Mouse (Mus musculus) embryonic facial prominence, embryonic 11.5 days (tissue): ENCODE results near the gene Spag6l. TPM values are rescaled to one million over a fixed set of nuclear protein-coding genes. Genes with fewer than 3 reads are reported as not detected.

Experiments used
- ATAC-seq: fragments of 200-750 bp; cut with Nextera tagmentation; replicated peaks from 2 replicates; pipeline ENCODE4 v1.8.0; 2017; ENCODE audit warnings: low read depth; ENCODE audit not compliant: insufficient number of reproducible peaks, low FRiP score, low TSS enrichment
- DNase-seq: peaks from one replicate; pipeline ENCODE4 v3.0.0-alpha.2; 2015; ENCODE audit warnings: low spot score
- H3K27ac ChIP-seq: fragments of 300-500 bp; sonication (generic); replicated peaks from 2 replicates; pipeline ENCODE4 v1.5.1; 2014; ENCODE audit warnings: mild to moderate bottlenecking, low read depth, low read length, control low read depth
- H3K27me3 ChIP-seq: fragments of 300-500 bp; sonication (generic); 2 replicates; pipeline ENCODE4 v1.6.1; 2014; ENCODE audit warnings: mild to moderate bottlenecking, low read length, moderate library complexity, mixed read lengths; ENCODE audit not compliant: control insufficient read depth, insufficient read depth
- H3K36me3 ChIP-seq: fragments of 300-500 bp; sonication (generic); replicated peaks from 2 replicates; pipeline ENCODE4 v1.6.1; 2014; ENCODE audit warnings: low read depth, mild to moderate bottlenecking, low read length, moderate library complexity, mixed read lengths; ENCODE audit not compliant: control insufficient read depth, insufficient read depth
- H3K4me1 ChIP-seq: fragments of 300-500 bp; sonication (generic); 2 replicates; pipeline ENCODE4 v1.6.1; 2014; ENCODE audit warnings: low read length, mixed read lengths; ENCODE audit not compliant: control insufficient read depth, insufficient read depth
- H3K4me2 ChIP-seq: fragments of 300-500 bp; sonication (generic); 2 replicates; pipeline ENCODE4 v1.6.1; 2014; ENCODE audit warnings: low read depth, mild to moderate bottlenecking, control low read depth, low read length, moderate library complexity
- H3K4me3 ChIP-seq: fragments of 300-500 bp; sonication (generic); 2 replicates; pipeline ENCODE4 v1.5.1; 2014; ENCODE audit warnings: low read depth, low read length, control low read depth
- H3K9ac ChIP-seq: fragments of 300-500 bp; sonication (generic); replicated peaks from 2 replicates; pipeline ENCODE4 v1.6.1; 2014; ENCODE audit warnings: mild to moderate bottlenecking, control low read depth, low read length
- H3K9me3 ChIP-seq: fragments of 300-500 bp; sonication (generic); replicated peaks from 2 replicates; pipeline ENCODE4 v1.6.1; 2016; ENCODE audit warnings: mild to moderate bottlenecking, low read length, inconsistent platforms, mixed read lengths; ENCODE audit not compliant: control insufficient read depth
- WGBS: fragments of 180-500 bp; shearing (Covaris S2); extraction: QIAGEN DNeasy Blood & Tissue Kit; methylation state at CpG from one replicate; pipeline ENCODE4 v1.1.7; 2014; 5-methylcytosine and 5-hydroxymethylcytosine counted together
- polyA plus RNA-seq: library from polyadenylated mRNA; unstranded; fragments of >200 nt; fragmentation: Nextera tagmentation; extraction: Ambion mirVana; gene quantifications from 2 replicates; pipeline ENCODE4 v1.2.1, GENCODE M21; 2014

Spag6l gene
- polyA plus RNA-seq, 1 experiment from 2014 or later: 0.17 TPM

- Histone ChIP-seq H3K4me2 (no peak overlapping the region), H3K4me3 (no peak overlapping the region), H3K27me3 (no peaks in the 10 kb centered on the region), H3K27ac (no peak overlapping the region), H3K36me3 (no peaks in the 10 kb centered on the region), H3K9me3 (no peaks in the 10 kb centered on the region), H3K4me1 (no peaks in the 10 kb centered on the region), H3K9ac (no peak overlapping the region)
- DNase-seq (no peak), ATAC-seq (no peak)
- 93% methylated on average over 2 of the region's 2 CpGs for WGBS
These were observed 3.0 kb downstream of the Spag6l start for GRCm38 (mm10) chr16:16826223-16826622.

GRCm38 (mm10) chr16:16825476-16825875 lies 3.8 kb downstream of the Spag6l start:
- H3K9ac ChIP-seq: no peak overlapping the region
- H3K27me3 ChIP-seq: no peaks in the 10 kb centered on the region
- no peaks in the 10 kb centered on the region for H3K36me3 ChIP-seq
- no peak overlapping the region for H3K27ac ChIP-seq
- H3K4me1 ChIP-seq: no peaks in the 10 kb centered on the region
- 36% methylated on average over 5 of the region's 5 CpGs for WGBS
- no peak overlapping the region for H3K4me3 ChIP-seq
- H3K9me3 ChIP-seq: no peaks in the 10 kb centered on the region
- ATAC-seq (no peak), DNase-seq (no peak)
- H3K4me2 ChIP-seq: no peak overlapping the region

GRCm38 (mm10) chr16:16806325-16806724 lies 22.9 kb downstream of the Spag6l start:
- no peak for ATAC-seq
- no peak overlapping the region for H3K4me2 ChIP-seq
- no peak overlapping the region for H3K9ac ChIP-seq
- WGBS: 70% methylated on average over 2 of the region's 2 CpGs
- H3K4me3 ChIP-seq: no peak overlapping the region
- no peaks in the 10 kb centered on the region for H3K9me3 ChIP-seq
- DNase-seq: no peak
- H3K4me1 ChIP-seq: no peaks in the 10 kb centered on the region
- no peaks in the 10 kb centered on the region for H3K36me3 ChIP-seq
- H3K27me3 ChIP-seq: no peaks in the 10 kb centered on the region
- H3K27ac ChIP-seq: no peak overlapping the region

Other genes starting within 250 kb of the Spag6l start
- gene Fgd4, start 228.9 kb downstream of the Spag6l start, polyA plus RNA-seq: 5.4 and 7.1 TPM in 2 replicates
- not detected in 2 replicates for gene Olfr19, start 153.1 kb downstream of the Spag6l start, polyA plus RNA-seq
- gene Igll1, start 34.5 kb upstream of the Spag6l start, polyA plus RNA-seq: not detected in 2 replicates
- gene Top3b, start 41.3 kb upstream of the Spag6l start, polyA plus RNA-seq: 56.8 and 64.1 TPM in 2 replicates
- gene Vpreb1, start 41.4 kb upstream of the Spag6l start, polyA plus RNA-seq: 1.8 and 2.1 TPM in 2 replicates
- gene Ppm1f, start 67.0 kb upstream of the Spag6l start, polyA plus RNA-seq: 15.6 and 18.2 TPM in 2 replicates
- 182 and 185 TPM in 2 replicates for gene Mapk1, start 153.9 kb upstream of the Spag6l start, polyA plus RNA-seq
- 97.1 and 108 TPM in 2 replicates for gene Ypel1, start 240.2 kb upstream of the Spag6l start, polyA plus RNA-seq